9 mouse cellular contexts compared by ENCODE assay signal in genomic region chr6:83496753-83497710, GRCm38 (mm10). TPM values are rescaled to one million over a fixed set of nuclear protein-coding genes. Genes with fewer than 3 reads are reported as not detected.
DNase-seq lines count a peak whose midpoint lies in the region; ATAC-seq and TF ChIP-seq lines count a peak whose summit lies in the region.
"Had no signal": no experiment of that assay in that cellular context is flagged by ENCODE, and none has a peak within 500 bp of the region (broad histone marks: within the 10 kb centered on the region; RNA-seq: fewer than 3 reads in every experiment).

No protein-coding gene starts in this region.

- H3K4me1 ChIP-seq in heart, embryonic 11.5 days (ENCODE audit: control insufficient read depth, insufficient read depth, low read length): 0 out of 2 replicates have a peak, but pooled peaks cover 7% of the 10 kb centered on the region
- H3K4me1 ChIP-seq in forebrain, postnatal 0 days (ENCODE audit: insufficient read depth): no peaks in the 10 kb centered on the region

- intact Hi-C loops in left cerebral cortex, postnatal 4 days (cut with DNase I): no loop called here

- no peak overlapping the region for H3K4me2 ChIP-seq in heart, embryonic 11.5 days
- no peak overlapping the region for H3K4me2 ChIP-seq in forebrain, postnatal 0 days (ENCODE audit: low read depth)

- H3K27me3 ChIP-seq in heart, embryonic 11.5 days (ENCODE audit: control insufficient read depth, insufficient read depth, low read length): no peaks in the 10 kb centered on the region
- no peaks in the 10 kb centered on the region for H3K27me3 ChIP-seq in forebrain, postnatal 0 days (ENCODE audit: insufficient read depth, low read length)

- TF ChIP-seq CTCF in forebrain, postnatal 0 days (IDR thresholded peaks at IDR 0.05; ENCODE audit: low read depth): no peak

- H3K9me3 ChIP-seq in heart, embryonic 11.5 days (replicated peaks; ENCODE audit: control insufficient read depth, low read length): no peaks in the 10 kb centered on the region
- no peaks in the 10 kb centered on the region for H3K9me3 ChIP-seq in forebrain, postnatal 0 days (ENCODE audit: low read length)

- peak; percentile 25 for DNase-seq in cerebellum, adult 8-10 months
- DNase-seq in cerebellum, postnatal 4 days (ENCODE audit: low spot score in 2 of 2): no peak
- peak; percentile 35 for DNase-seq in left cerebral cortex, postnatal 4 days
- no peak for DNase-seq in left cerebral cortex, adult 11 months (ENCODE audit: low spot score)
- peak; percentile 39 for DNase-seq in lung, postnatal 25 days (ENCODE audit: low spot score)
- no peak for DNase-seq in forebrain, postnatal 0 days
- DNase-seq in testis, postnatal 14 days (ENCODE audit: low spot score): no peak
- DNase-seq: midbrain, embryonic 14.5 days had no signal

- peaks cover 4% of the 10 kb centered on the region; the same call in 1 of the 2 replicates for H3K36me3 ChIP-seq in heart, embryonic 11.5 days (ENCODE audit: control insufficient read depth, insufficient read depth, low read length)
- H3K36me3 ChIP-seq in forebrain, postnatal 0 days (ENCODE audit: insufficient read depth): peaks cover 11% of the 10 kb centered on the region; the same call in 1 of the 2 replicates

- ATAC-seq in heart, embryonic 11.5 days (replicated peaks; ENCODE audit: insufficient number of reproducible peaks, low FRiP score, low TSS enrichment): no peak
- no peak for ATAC-seq in forebrain, postnatal 0 days

- no peak overlapping the region for H3K4me3 ChIP-seq in heart, embryonic 11.5 days (ENCODE audit: low read depth, low read length)
- H3K4me3 ChIP-seq in forebrain, postnatal 0 days (ENCODE audit: low read depth, low read length): no peak overlapping the region

- H3K27ac ChIP-seq in heart, embryonic 11.5 days (ENCODE audit: low read depth, low read length): no peak overlapping the region
- H3K27ac ChIP-seq in forebrain, postnatal 0 days (ENCODE audit: low read depth, low read length): no peak overlapping the region

- peak overlapping the region; percentile 50; the same call in 1 of the 2 replicates for H3K9ac ChIP-seq in heart, embryonic 11.5 days (ENCODE audit: low read depth, low read length)
- H3K9ac ChIP-seq in forebrain, postnatal 0 days: no peak overlapping the region

- 76% methylated on average over 22 of the region's 22 CpGs for WGBS in heart, embryonic 11.5 days (ENCODE audit: insufficient replicate concordance)
- 79% methylated on average over 22 of the region's 22 CpGs for WGBS in forebrain, postnatal 0 days

RNA-seq across cellular contexts. Expression of gene Dguok, which starts 9.7 kb away (rescaled TPM):
- 10 to 100 TPM; 31.3 to 34.8 TPM for total RNA-seq in left cerebral cortex, postnatal 4 days (2021)
- polyA plus RNA-seq in heart, embryonic 11.5 days (2014; fragmentation: Nextera tagmentation; extraction: Ambion mirVana): 47.9 and 54.3 TPM in 2 replicates
- total RNA-seq in forebrain, postnatal 0 days (2014; rRNA removed): 35.3 and 44.5 TPM in 2 replicates
- polyA plus RNA-seq in forebrain, postnatal 0 days (2015; fragmentation: Nextera tagmentation; extraction: Ambion mirVana): 47.8 and 52.1 TPM in 2 replicates

RNA-seq across cellular contexts. Expression of gene Tet3, which starts 38.1 kb away (rescaled TPM):
- total RNA-seq in left cerebral cortex, postnatal 4 days (2021): 100 to 1,000 TPM; 112 to 117 TPM
- 25.0 and 30.3 TPM in 2 replicates for polyA plus RNA-seq in heart, embryonic 11.5 days (2014; fragmentation: Nextera tagmentation; extraction: Ambion mirVana)
- 23.2 and 27.7 TPM in 2 replicates for total RNA-seq in forebrain, postnatal 0 days (2014; rRNA removed)
- polyA plus RNA-seq in forebrain, postnatal 0 days (2015; fragmentation: Nextera tagmentation; extraction: Ambion mirVana): 38.0 and 49.4 TPM in 2 replicates

RNA-seq across cellular contexts. Expression of gene Actg2, which starts 39.0 kb away (rescaled TPM):
- under 1 TPM in 1 of 2 experiments, not detected in 1; 0.56 TPM for total RNA-seq in left cerebral cortex, postnatal 4 days (2021)
- 10.7 and 10.9 TPM in 2 replicates for polyA plus RNA-seq in heart, embryonic 11.5 days (2014; fragmentation: Nextera tagmentation; extraction: Ambion mirVana)
- 0.38 and 2.2 TPM in 2 replicates for total RNA-seq in forebrain, postnatal 0 days (2014; rRNA removed)
- 1.0 and 1.6 TPM in 2 replicates for polyA plus RNA-seq in forebrain, postnatal 0 days (2015; fragmentation: Nextera tagmentation; extraction: Ambion mirVana)

Comparison
In these comparisons a context has a peak if more than half of its experiments do, and no peak if none do; other contexts are left out.
1. DNase-seq: peak in cerebellum, adult 8-10 months (single experiment), left cerebral cortex, postnatal 4 days (single experiment) and lung, postnatal 25 days (single experiment); none in cerebellum, postnatal 4 days (0 of 2), left cerebral cortex, adult 11 months (single experiment), forebrain, postnatal 0 days (single experiment) and testis, postnatal 14 days (single experiment).